Mouse (Mus musculus): Measurements from ENCODE around the gene Prkcb.
A peak's percentile ranks its signal among the peaks of the same experiment; 100 is the strongest.

Gene Prkcb

DNA sequence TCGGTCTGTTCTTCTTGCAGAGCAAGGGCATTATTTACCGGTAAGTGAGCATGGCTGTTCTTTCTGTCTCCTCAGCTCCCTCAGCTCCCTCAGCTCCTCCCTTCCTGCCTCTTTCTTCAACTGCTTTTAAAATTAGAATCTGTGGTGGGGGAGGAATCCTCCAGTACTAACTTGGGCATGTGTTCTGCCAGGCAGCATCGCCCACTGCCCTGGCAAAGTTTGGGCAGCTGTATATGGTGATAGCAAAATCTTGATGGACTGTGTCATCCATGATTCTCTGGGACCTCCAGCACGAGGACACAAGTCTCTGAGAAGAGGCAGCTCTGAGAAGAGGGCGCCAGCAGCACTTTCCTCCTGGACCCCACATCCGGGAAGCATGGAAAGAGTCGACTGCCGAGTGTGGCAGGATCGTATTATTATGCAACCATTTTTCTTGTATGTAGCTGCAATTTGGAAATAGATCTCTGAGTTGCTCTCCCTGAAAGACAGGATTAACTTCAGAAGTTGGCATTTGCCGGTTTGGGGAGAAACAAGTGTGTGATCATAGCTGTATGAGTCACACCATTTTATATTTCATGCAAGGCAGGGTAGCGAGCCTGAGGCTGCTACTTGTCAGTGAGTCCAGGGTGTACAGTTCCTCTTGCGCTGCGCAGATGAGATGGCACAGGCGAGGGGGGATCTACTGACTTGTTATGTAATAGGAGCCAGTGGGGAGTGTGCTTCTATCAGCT is 296.0 kb downstream of the Prkcb start:
- peak; percentile 52 to 54 for DNase-seq (ENCODE audit: low spot score in 2 of 2)

DNA sequence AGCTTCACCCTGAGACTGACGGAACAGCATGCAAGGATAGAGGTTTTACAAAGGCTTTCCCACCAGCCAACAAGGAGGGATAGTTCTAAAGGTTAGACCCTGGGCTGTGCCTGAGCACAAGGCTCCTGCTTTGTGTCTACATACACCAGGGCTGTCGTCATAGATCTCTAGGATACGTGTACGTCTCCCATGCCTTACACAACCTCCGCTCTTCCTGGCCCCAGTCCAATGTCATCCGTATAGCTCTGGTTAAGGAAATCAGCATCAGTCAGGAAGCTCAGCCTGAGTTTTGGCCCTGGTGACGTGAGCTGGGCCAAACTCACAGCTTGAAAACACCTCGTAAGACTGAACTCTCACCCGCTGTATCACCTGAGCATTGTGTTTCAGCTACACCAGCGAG is 307.3 kb downstream of the Prkcb start:
- no peak for DNase-seq (ENCODE audit: low spot score in 2 of 2)

DNA sequence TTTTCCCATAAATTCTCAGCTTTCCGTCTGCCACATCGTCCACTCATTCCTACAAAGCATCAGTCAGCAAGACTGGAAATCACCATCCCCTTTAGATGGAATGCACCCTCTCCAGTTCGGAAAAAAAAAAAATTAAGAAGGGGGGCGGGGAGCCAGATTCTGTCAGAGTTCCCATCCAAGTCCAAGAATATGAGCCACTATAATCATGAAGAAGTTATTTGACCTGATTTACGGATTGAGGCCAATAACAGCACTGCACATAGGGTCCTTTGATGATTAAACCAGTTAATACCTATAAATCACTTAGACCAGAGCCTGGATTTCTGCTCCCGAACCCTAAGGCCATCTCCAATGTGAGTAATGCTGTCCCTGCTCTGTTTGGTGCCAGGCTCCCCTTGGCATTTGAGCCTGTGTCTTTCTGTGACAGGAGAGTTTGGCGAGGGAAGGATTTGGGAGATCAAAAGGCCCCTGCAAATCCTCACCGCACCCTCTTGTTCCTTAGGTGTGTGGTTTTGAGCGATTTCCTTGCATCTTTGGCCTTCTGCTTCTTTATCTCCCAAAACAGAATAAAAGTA is 308.1 kb downstream of the Prkcb start:
- DNase-seq (ENCODE audit: low spot score in 2 of 2), result no peak

DNA sequence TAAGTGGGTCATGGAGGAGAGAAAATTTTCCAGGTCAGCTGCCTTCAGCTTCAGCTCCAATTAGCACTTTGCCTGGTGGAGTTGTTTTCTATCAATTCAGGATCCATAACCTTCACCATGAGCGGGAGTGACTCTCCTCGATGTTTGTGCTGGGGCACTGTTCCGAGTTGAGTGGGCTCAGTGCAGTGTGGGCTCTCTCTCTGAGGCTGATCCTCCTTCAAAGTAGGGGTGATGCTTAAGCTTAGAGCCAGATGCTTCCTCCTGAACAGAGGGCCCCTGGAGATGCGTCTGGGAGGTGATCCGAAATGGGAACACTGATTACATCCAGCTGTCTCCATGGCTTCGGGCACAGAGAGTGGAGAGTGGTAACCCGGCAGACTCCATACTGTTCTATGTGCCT is 308.8 kb downstream of the Prkcb start:
- no peak for DNase-seq (ENCODE audit: low spot score in 2 of 2)

DNA sequence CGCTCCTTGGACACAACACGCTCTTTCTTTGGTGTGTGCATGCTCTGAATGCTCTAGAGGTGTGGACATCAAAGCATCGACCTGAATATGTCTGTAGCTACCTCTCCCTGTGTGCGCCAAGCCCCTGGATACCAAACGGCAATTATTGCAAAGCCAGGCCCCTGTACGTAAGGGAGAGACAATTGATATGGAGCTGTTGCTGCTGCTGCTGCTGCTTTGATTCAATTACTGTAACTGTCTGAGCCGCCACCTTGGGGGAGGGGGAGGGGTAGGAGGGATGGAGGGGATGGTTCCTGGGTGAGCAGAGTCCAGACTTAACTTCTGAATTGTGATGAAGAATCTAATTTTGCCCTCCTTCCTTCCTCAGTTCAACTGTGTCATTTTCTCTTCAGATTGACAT is 312.3 kb downstream of the Prkcb start:
- DNase-seq (ENCODE audit: low spot score in 2 of 2), result no peak

DNA sequence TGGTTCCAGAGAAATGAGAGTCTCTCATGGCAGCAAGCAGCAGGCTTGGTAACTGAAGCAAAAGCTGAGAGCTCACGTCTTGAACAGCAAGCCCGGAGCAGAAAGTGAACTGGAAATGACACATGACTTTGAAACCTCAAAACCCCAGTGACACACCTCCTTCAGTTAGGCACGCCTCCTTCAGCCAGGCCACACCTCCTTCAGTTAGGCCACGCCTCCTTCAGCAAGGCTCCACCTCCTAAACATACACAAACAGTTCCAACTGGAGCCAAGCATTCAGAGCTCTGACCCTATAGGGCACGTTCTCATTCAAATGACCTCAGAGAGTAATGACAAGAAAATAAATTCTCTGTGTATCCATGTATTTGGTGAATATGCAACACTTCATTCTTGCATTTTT is 316.5 kb downstream of the Prkcb start:
- no peak for DNase-seq (ENCODE audit: low spot score in 2 of 2)

DNA sequence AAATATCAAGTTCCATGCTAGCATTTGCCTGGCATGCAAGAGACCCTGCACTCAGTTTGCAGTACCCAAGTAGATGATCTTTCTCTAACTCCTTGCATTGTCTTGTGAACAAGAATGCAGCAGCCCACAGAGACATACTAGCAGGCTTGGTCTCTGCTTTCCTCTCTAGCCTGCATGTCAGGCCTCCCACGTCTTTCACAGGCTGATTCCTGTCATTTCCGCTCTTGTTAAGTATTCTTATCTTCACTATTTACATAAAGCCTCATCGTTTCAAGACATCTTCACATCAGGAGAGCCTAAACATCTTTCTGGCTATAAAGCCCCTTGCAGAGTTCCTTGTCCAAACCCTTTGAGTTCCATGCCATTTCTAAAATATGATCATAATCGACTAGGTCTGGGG is 320.9 kb downstream of the Prkcb start:
- no peak for DNase-seq (ENCODE audit: low spot score in 2 of 2)

DNA sequence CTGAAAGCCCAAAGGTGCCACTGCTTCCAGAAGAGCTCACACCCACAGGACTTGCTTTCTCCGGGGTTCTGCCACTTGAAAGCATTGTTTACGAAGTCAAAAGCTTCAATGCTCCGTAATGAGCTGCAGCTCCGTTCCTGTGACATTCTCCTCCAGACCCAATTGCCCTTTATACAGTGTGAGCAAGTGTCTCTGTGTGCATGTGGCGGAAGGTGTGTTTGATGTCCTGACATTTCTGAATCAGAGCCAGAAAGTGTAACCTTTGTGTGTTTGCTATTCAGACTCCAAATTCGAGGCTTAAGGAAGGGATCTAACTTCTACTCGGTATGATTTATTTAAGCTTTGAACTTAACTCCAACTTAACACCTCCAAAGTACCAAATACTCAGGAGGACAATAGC is 321.6 kb downstream of the Prkcb start:
- no peak for DNase-seq (ENCODE audit: low spot score in 2 of 2)

DNA sequence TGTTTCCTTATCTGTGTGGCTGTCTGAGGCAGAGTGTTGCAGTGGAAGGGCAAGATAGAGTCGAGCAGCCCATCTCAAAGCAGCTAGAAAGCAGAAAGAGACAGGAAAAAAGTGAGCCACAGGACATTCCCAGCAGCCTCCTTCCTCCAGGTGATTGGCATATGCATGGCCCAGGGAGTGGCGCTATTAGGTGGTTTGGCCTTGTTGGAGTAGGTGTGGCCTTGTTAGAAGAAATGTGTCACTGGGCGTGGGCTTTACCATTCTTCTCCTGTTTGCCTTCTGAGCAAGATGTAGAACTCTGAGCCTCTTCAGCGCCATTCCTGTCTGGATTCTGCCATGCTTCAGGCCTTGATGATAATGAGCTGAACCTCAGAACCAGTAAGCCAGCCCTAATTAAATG is 325.3 kb downstream of the Prkcb start:
- DNase-seq (ENCODE audit: low spot score in 2 of 2), result no peak

DNA sequence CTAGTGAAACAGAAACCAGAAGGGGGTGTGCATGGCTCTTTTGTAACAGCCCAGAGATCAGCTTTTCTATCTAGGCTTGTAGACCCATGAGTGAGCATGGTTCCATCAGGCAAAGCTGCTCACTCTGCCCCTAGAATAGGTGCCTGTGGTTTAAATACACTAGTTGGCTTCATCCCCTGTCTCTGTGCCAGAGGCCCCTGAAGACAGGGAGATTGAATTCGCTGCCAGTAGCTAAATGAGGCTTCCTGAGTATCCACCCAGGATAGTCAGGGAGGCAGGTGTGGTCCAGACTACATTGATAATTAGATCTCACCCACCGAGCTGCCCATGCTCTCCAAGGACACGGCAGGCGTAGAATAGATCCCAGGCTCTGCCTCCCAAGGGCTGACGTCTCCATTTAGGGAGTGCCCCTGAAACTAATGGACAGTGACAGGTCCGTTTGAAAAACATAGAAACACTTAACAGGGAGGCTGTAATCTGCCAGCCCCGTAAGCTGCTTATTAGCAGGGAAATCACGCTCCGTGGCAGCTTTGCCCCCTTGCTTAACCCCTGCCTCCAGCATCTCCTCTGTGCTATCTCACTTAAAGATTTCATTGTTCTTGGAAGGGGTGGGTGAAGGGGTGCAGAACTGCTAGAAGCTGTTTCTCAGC is 333.7 kb downstream of the Prkcb start:
- DNase-seq (ENCODE audit: low spot score in 2 of 2), result no peak

DNA sequence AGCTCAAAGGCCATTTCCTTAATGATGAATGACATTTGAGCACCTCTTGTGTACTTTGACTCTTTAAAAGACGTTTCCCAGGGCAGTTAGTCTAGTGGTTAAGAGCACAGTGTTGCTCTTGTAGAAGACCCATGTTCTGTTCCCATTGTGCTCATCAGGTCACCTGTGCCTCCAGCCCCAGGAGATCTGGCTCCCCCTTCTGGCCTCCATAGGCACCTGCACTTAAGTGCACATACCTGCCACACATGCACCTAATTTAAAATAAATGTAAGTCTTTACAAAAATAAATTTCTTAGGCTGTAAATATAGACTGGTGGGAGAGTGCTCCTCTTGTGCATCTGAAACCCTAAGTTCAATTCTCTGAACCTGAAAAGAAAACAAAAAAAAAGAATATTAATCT is 335.2 kb downstream of the Prkcb start:
- no peak for DNase-seq (ENCODE audit: low spot score in 2 of 2)

DNA sequence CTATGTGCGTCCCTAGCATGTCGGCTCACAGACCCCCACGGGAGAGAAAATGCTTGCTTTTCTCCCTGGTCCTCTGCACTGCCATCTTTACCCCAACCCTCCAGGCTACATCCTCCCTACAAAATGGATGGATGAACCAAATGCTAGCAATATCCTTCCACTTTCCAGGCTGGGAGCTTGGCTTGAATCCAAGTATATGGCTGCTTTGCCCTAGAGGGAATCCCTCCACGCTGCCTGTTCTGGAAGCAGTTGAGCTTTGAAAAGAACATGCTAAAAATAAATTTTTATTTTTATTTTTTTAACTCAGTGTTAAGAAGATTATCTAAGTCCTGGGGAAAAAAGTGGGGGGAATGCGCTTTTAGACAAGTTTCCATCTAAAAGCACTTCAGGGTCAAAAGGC is 339.5 kb downstream of the Prkcb start:
- DNase-seq (ENCODE audit: low spot score in 2 of 2), result no peak

DNA sequence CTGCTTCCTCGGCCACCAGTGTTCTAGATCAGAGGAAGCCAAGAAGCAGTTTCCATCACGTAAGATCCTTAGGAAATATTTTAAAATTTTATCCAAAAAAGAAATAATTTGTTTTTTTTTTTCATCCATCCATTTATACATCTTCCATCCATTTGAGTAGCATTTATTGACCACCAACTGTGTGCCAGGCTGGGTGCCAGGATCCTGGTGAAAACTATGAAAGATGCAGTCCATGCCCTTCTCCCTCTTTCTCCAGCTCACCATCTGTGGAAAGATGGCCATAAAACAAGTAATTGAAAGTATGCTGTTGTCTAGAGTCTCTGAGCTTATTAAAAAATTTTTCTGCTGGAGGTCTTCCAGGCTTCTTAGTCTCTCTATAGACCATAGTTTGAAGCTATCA is 341.8 kb downstream of the Prkcb start:
- DNase-seq (ENCODE audit: low spot score in 2 of 2), result no peak

DNA sequence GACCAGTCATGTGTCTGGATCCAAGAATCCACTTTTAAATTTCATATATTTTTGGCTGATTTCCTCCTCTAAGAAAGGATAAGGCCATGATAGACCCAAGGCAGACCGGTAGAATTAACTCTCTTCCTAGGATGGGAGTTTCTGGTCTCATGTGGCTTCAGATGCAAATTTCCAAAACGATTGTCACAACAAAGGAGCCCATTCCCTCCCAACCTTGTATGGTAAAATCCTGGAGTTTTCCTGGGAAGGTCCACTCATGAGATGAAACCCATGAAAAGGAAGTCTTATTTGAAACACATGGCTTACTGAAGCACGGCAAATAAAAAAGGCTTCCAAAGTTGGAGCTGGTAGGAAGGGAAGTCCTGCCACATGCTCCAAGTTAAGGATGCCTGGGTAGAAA is 342.6 kb downstream of the Prkcb start:
- no peak for DNase-seq (ENCODE audit: low spot score in 2 of 2)

DNA sequence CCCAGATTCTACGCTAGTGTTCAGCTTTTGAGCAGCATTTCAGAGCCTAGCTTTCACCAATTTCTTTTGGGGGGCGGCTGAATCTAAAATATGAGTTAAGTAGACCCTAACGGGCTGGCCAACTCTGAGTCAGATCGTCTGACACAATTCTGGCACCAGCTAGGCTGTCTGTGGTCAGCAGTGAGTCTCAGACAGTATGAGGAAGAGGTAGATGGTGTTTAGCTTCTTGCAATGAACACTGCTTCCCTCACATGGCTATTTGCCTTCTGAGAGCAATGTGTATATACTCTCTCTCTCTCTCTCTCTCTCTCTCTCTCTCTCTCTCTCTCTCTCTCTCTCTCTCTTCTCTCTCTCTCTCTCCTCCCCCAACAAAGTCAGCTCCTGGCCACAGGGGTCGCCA is 344.4 kb downstream of the Prkcb start:
- DNase-seq (ENCODE audit: low spot score in 2 of 2), result no peak

DNA sequence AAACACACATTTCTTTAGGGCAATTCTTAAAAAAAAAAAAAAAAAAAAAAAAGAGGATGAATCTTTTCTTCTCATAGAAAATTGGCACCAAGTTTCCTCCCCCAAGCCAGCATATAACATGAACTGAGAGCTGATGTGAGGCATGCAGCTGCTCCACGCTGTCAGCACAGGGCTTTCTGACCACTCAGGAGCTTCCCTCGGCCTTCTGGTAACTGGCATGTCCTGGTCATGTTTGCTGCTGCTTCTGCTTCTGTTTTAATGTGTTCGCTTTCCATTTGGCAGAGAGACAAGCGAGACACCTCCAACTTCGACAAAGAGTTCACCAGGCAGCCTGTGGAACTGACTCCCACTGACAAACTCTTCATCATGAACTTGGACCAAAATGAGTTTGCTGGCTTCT is 344.9 kb downstream of the Prkcb start:
- DNase-seq (ENCODE audit: low spot score in 2 of 2), result no peak

DNA sequence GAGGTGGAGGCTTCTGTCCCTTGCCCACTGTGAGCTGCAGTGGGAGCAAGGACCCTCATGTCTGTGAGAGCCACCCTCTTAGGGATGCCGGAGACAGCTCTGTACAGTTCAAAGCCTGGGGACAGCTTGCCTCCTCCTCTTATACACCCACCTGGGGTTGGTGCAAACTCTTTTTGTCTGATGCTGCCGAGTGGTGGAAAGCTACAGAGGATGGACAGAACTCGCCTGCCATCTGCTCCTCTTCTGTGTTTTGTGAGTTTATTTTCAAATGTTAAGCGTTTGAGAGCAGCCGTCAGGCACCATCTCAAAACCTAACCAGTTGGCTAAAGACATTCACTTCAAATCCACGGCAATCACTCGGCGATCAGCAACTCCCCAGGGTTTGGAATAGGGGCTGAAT is 355.1 kb downstream of the Prkcb start:
- no peak for DNase-seq (ENCODE audit: low spot score in 2 of 2)

DNA sequence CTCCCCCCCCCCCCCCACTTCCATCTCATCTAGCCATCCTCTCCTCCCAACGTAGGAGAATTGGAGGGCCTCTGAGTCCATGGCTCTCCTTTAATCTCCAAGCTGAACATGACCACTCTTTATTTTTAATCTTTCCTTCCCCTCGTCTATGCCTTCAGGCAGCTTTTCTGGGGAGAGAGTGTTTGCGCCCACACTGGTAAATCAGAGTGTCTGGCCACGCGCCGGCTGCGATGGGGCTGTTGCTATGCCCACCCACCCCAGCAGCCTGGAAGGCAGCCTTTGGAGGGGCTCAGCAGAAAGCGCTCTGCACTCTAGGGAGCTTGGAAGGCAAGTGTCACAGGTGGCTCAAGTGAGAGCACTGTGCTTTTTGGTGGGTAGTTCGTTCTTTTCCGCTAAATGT is 360.8 kb downstream of the Prkcb start:
- DNase-seq (ENCODE audit: low spot score in 2 of 2), result no peak

DNA sequence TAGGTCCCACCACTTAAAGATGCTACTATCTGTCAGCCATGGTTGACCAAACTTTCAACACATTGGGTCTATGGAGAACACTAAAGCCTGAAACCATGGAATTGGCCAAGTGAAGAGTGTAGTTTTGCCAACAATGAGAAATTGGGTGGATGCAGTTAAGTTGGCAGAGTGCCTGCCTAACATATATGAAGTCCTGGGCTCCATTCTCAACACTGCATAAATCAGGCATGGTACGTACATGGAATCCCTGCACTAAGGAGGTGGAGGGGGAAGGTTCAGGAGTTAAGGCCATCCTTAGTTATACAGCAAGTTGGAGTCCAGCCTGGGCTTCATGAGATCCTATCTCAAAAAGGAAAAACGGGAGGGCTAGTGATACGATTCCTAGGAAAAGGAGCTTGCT is 364.0 kb downstream of the Prkcb start:
- no peak for DNase-seq (ENCODE audit: low spot score in 2 of 2)

DNA sequence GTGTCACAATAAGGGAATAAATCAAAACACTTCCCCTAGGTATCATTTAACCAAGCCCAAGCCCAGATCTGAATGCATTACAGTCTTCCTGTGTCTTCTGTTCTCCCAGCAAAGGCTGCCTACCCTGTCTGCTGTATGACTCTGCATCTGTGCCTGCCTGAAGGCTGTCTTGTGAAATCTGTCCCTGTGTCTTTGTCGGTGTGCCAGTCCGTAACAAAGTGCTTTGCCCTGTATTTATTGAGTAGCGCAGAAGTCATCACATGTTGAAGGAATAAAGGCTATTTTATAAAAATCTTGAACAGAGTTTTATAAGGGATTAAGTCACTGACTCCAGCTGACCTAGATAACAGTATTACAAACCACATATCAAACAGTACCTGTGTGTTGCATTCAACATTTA is 368.1 kb downstream of the Prkcb start:
- DNase-seq (ENCODE audit: low spot score in 2 of 2), result no peak

DNA sequence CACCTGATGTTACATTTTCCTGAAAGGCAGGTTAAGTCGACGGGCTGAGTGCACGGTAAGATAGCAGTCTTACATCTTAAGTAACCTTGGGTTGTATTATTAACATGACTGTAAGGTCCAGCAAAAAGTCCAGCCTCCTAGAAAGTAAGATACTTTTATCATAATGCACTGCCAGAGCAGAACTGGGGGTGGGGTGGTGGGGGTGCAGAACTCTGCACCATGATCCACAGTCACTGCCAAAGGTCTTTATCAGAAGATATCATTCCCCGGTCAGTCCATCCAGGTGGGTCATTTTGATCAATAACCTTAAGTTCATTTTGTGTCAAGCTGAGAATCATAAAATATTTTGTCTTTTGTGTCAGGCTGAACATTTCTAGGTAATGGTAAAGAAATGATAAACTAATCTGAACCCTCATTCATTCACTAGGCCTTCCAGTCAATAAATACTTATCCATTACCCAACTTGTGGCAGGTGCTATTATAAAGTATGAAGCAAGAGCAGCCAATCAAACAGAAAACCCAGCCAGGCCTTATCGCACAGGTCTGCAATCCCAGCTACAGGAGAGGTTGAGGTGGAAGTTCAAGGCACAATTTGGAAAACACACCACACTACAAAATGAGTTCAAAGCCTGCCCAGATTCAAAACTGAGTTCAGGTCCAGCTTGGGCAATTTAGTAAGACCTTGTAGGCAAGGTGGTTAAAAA is 369.0 kb downstream of the Prkcb start:
- no peak for DNase-seq (ENCODE audit: low spot score in 2 of 2)

DNA sequence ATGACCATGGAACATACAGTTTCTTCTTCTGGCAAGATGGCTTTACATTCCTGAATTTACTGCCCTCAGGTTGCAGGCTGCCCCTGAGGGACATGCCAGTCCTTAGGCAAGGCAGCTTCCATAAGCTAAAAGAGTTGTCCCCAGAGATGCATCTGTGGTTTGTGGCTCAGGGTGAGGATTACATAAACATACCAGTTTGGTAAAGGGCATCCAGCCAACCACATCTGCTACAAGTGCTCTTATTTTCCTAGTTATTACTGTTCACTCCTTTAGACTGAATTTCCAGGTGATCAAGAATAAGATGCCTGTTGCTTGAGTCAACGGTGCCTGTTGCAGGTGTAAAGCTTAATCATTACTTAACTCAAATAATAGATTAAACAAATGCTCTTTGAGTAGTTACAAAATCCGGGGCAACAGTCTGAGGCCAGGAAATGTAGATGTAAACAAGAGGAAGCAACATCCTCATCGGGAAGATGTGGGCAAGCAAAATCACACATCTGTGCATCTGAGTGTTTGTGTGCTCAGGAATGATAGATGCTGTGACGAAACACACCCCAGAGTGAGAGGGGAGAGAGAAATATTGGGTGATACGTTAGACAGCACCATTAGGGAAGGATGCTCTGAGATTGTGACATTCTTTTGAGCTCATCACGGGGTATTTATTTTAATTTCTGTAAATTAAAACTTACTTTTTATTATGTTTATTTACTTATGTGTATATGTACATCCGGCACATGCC is 376.9 kb downstream of the Prkcb start:
- no peak for DNase-seq (ENCODE audit: low spot score in 2 of 2)
